Mouse (Mus musculus) liver, adult 2 months (tissue): ENCODE data around the gene Usf2. TPM values are rescaled to one million over a fixed set of nuclear protein-coding genes. Genes with fewer than 3 reads are reported as not detected.

Experiments
- DNase-seq: peaks from one replicate; pipeline ENCODE4 v3.0.0-alpha.2; 2011; ENCODE audit warnings: low read depth, low spot score; ENCODE audit errors: extremely low read depth
- H3K27ac ChIP-seq: fragments of 200-500 bp; replicated peaks from 2 replicates; pipeline ENCODE4 v1.5.1; 2012; ENCODE audit warnings: low read depth, mild to moderate bottlenecking, control low read depth, inconsistent platforms, low read length; ENCODE audit not compliant: insufficient read depth
- H3K27me3 ChIP-seq: fragments of 200-500 bp; 2 replicates; pipeline ENCODE4 v1.6.1; 2012; ENCODE audit warnings: mild to moderate bottlenecking, moderate library complexity, low read length, inconsistent platforms; ENCODE audit not compliant: control insufficient read depth, insufficient read depth
- H3K36me3 ChIP-seq: fragments of 200-500 bp; 2 replicates; pipeline ENCODE4 v1.6.1; 2012; ENCODE audit warnings: low read length, inconsistent platforms; ENCODE audit not compliant: control insufficient read depth, insufficient read depth
- H3K4me1 ChIP-seq: fragments of 200-500 bp; 2 replicates; pipeline ENCODE4 v1.6.1; 2011; ENCODE audit warnings: low read length; ENCODE audit not compliant: control insufficient read depth, insufficient read depth
- H3K4me3 ChIP-seq: fragments of 200-500 bp; 2 replicates; pipeline ENCODE4 v1.5.1; 2011; ENCODE audit warnings: low read depth, mild to moderate bottlenecking, control low read depth, low read length, moderate library complexity; ENCODE audit not compliant: insufficient read depth
- H3K79me2 ChIP-seq: fragments of 200-500 bp; 2 replicates; pipeline ENCODE4 v1.6.1; 2012; ENCODE audit warnings: inconsistent platforms, mild to moderate bottlenecking, low read length, moderate library complexity; ENCODE audit not compliant: control insufficient read depth, insufficient read depth
- H3K9ac ChIP-seq: fragments of 200-500 bp; 2 replicates; pipeline ENCODE4 v1.6.1; 2012; ENCODE audit warnings: low read depth, mild to moderate bottlenecking, control low read depth, inconsistent platforms, low read length
- CTCF ChIP-seq: fragments of 200-500 bp; IDR thresholded peaks from 2 replicates; pipeline ENCODE4 v1.5.1; 2011; ENCODE audit warnings: low read depth, low read length, control low read depth
- POLR2A ChIP-seq: fragments of 200-500 bp; IDR thresholded peaks from 2 replicates; pipeline ENCODE4 v1.6.1; 2011; ENCODE audit warnings: low read length, control low read depth; ENCODE audit not compliant: insufficient read depth; ENCODE audit errors: extremely low read depth
- WGBS: fragments of 180-500 bp; shearing (Covaris S2); methylation state at CpG from one replicate; pipeline ENCODE4 v1.1.7; 2018; 5-methylcytosine and 5-hydroxymethylcytosine counted together
- polyA plus RNA-seq: library from polyadenylated mRNA; depleted of rRNA; stranded (reverse); fragments of >200 nt; gene quantifications from 2 replicates; pipeline ENCODE4 v1.2.3, GENCODE M21; 2012
- total RNA-seq: library from RNA; depleted of rRNA; stranded (reverse); fragments of >200 nt; gene quantifications from 2 replicates; pipeline ENCODE4 v1.2.3, GENCODE M21; 2014

The Usf2 gene
- total and polyA plus RNA-seq, 2 experiments, result 40.5 to 161 TPM

DNA sequence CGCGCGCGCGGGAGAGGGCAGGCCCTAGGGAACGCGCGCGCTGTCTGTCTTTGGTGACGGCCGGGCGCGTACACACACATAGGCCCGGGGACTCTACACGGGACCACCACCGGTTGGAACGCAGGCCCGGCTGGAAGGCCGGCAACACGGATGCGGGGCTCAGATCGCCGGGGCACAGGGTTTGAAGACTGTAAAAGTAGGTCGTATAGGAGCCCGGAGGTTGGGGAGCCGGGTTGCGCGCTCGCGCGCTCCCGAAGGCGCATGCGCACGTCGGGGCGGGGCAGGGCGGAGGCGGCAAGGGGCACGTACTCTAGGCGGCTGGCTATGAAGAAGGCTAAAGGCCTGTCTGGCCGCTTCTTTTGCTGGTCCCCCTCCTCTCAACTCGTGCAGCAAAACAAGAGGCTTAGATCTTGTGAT is 772 bp upstream of the Usf2 start:
- Histone ChIP-seq H3K79me2 (peaks cover 7% of the 10 kb centered on the region; the same call in 1 of the 2 replicates), H3K4me1 (peaks cover 40% of the 10 kb centered on the region), H3K36me3 (peaks cover 19% of the 10 kb centered on the region), H3K27me3 (no peaks in the 10 kb centered on the region), H3K9ac (peak overlapping the region; percentile 99), H3K27ac (peak overlapping the region; percentile 99), H3K4me3 (peak overlapping the region; percentile 98)
- peak; percentile 63; the same call in 1 of the 2 replicates for TF ChIP-seq POLR2A
- TF ChIP-seq CTCF, result no peak
- WGBS, result under 1% methylated on average over 43 of the region's 43 CpGs
- peak; percentile 72 for DNase-seq

- H3K9ac ChIP-seq, result peak overlapping the region; percentile 99
- peaks cover 23% of the 10 kb centered on the region for H3K36me3 ChIP-seq
- under 1% methylated on average over 34 of the region's 49 CpGs for WGBS
- TF ChIP-seq POLR2A, result 0 out of 2 replicates have a peak, but pooled peaks have one; percentile 9
- TF ChIP-seq CTCF, result no peak
- H3K27me3 ChIP-seq, result no peaks in the 10 kb centered on the region
- peak overlapping the region; percentile 87 for H3K27ac ChIP-seq
- peaks cover 7% of the 10 kb centered on the region; the same call in 1 of the 2 replicates for H3K79me2 ChIP-seq
- H3K4me3 ChIP-seq, result peak overlapping the region; percentile 98
- H3K4me1 ChIP-seq, result peaks cover 40% of the 10 kb centered on the region
- no peak for DNase-seq
Measured at GRCm38 (mm10) chr7:30956357-30956751, 249 bp downstream of the Usf2 start.

DNA sequence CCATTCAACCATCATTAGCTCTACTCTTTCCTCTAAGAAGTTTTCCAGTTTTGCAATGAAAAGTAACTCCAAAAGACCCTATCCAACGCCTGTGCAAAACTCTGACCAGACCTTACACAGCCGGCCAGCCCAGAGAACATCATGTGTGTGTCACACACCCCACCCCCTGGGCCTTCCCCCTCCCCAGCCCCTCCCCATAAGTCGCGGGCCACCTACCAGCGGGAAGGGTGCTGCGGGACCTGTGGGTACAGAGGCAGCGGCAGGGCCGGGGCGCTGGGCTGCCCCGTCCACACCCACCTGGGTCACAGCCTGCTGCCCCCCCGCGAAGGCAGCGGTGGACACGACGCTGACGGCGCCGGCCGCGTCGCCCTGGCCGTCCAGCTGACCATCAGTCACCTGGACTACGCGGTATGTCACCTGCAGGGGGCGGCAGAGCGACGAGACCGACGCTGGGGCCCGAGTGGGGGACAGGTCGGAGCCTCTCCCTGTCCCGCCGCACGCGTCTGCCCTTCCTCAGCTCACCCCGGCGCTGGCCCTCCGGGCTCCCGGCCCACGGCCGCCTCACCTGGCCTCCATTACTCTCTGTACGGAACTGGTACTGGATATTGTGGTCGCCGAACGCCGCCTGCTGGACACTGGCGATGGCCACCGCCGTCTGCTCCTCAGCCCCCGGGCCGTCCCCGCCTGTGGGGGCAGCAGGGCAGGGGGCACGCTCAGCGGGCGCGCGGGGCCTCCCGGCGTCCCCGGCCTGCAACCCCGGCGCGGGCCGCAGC is 833 bp downstream of the Usf2 start:
- H3K4me3 ChIP-seq, result peak overlapping the region; percentile 98
- peak overlapping the region; percentile 99 for H3K9ac ChIP-seq
- peaks cover 40% of the 10 kb centered on the region for H3K4me1 ChIP-seq
- H3K79me2 ChIP-seq, result peaks cover 7% of the 10 kb centered on the region; the same call in 1 of the 2 replicates
- peaks cover 20% of the 10 kb centered on the region; the same call in 1 of the 2 replicates for H3K36me3 ChIP-seq
- peak overlapping the region; percentile 87 for H3K27ac ChIP-seq
- WGBS, result under 1% methylated on average over 62 of the region's 64 CpGs
- no peaks in the 10 kb centered on the region for H3K27me3 ChIP-seq
- peak; percentile 75 for DNase-seq
- peak; percentile 82 for TF ChIP-seq CTCF
- peak; percentile 64 for TF ChIP-seq POLR2A

GRCm38 (mm10) chr7:30954971-30955520 is 1.6 kb downstream of the Usf2 start:
- Histone ChIP-seq H3K27me3 (no peaks in the 10 kb centered on the region), H3K4me1 (peaks cover 42% of the 10 kb centered on the region), H3K36me3 (peaks cover 17% of the 10 kb centered on the region; the same call in 1 of the 2 replicates), H3K27ac (peak overlapping the region; percentile 87), H3K79me2 (peaks cover 7% of the 10 kb centered on the region; the same call in 1 of the 2 replicates), H3K9ac (peak overlapping the region; percentile 99), H3K4me3 (peak overlapping the region; percentile 98)
- no peak for TF ChIP-seq CTCF
- TF ChIP-seq POLR2A, result no peak
- DNase-seq, result no peak
- 74% methylated on average over 12 of the region's 12 CpGs for WGBS

DNA sequence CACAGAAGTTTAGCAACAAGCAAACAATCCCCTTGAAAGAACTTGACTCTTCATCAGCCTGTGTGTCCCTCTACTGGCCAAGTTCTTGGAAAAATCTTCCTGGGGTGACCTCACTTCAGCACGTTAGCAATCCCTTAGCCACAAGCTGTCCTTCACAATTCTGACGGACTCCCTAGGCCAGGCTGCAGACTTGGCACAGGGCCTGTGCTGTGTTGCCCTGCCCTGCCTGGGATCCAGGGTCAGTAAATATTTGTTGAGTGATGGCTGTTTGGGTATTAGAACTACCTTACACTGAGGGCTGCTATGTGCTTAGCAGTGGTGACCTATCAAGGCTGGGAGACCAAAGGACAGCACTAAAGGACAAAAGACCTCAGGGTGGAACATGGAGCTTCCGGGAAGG is 2.6 kb downstream of the Usf2 start:
- Histone ChIP-seq H3K27ac (peak overlapping the region; percentile 87), H3K9ac (peak overlapping the region; percentile 55; the same call in 1 of the 2 replicates), H3K27me3 (no peaks in the 10 kb centered on the region), H3K4me3 (no peak overlapping the region), H3K36me3 (peaks cover 23% of the 10 kb centered on the region), H3K4me1 (peaks cover 38% of the 10 kb centered on the region), H3K79me2 (peaks cover 7% of the 10 kb centered on the region; the same call in 1 of the 2 replicates)
- DNase-seq, result peak; percentile 98
- WGBS, result 22% methylated on average over 3 of the region's 3 CpGs
- TF ChIP-seq CTCF, result no peak
- no peak for TF ChIP-seq POLR2A

GRCm38 (mm10) chr7:30953459-30953858 is 3.1 kb downstream of the Usf2 start:
- Histone ChIP-seq H3K79me2 (peaks cover 7% of the 10 kb centered on the region; the same call in 1 of the 2 replicates), H3K36me3 (peaks cover 26% of the 10 kb centered on the region), H3K4me3 (no peak overlapping the region), H3K9ac (peak overlapping the region; percentile 55), H3K4me1 (peaks cover 32% of the 10 kb centered on the region), H3K27ac (peak overlapping the region; percentile 76), H3K27me3 (no peaks in the 10 kb centered on the region)
- TF ChIP-seq CTCF (no peak), POLR2A (no peak)
- WGBS, result 72% methylated on average over 6 of the region's 6 CpGs
- no peak for DNase-seq
